Mouse (Mus musculus): ENCODE data around the gene Dcaf4. TPM values are rescaled to one million over a fixed set of nuclear protein-coding genes. Genes with fewer than 3 reads are reported as not detected.

Dcaf4 gene
- polyA plus RNA-seq, 1 experiment = 16.9 TPM

DNA sequence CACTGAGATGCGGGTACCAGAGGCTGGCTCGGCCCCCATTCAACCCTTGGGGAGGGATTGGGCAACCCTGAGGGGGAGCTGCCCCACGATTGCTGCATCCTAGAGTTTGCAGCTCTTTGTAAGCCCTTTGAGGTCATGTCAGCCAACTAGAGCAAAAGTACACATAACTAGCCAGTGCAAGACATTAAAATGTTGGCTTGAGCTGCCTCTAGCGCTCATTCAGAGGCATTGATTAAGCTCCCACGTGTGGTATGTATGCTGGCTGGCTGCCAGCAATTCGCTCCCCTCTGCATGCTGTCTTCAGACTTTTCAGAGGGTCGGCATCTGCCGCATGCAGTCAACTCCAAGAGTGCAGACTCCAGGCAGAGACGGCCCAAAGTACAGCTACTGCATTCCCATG is 15.8 kb downstream of the Dcaf4 start:
- Histone ChIP-seq H3K27me3 (ENCODE audit: control insufficient read depth, insufficient read depth, low read length) (no peaks in the 10 kb centered on the region), H3K36me3 (ENCODE audit: control insufficient read depth, insufficient read depth, low read length) (no peaks in the 10 kb centered on the region), H3K4me1 (ENCODE audit: control insufficient read depth, insufficient read depth, low read length) (no peaks in the 10 kb centered on the region), H3K27ac (ENCODE audit: control insufficient read depth, insufficient read depth, low read depth, low read length) (no peak overlapping the region), H3K4me3 (ENCODE audit: control insufficient read depth, low read depth, low read length) (no peak overlapping the region)
- no peak for TF ChIP-seq POLR2A (IDR thresholded peaks at IDR 0.05; ENCODE audit: control insufficient read depth, low read depth, low read length)

DNA sequence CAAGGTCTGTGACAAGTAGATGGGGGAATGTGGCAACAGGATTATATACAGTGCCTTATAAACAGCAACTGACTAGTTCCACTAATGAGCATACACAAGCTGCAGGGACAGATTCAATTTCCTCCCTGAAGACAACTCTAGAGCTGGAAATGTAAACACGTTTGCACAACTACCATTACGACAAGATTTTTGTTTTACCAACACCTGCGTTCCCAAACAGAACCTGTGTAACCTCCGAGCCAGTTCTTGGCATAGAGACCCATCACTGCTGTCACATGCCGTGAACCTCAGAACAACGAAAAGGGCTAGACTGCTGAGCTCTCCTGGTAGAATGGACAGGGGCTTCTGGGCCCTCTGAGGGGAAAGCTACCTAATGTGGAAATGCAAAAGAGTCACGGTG is 23.7 kb downstream of the Dcaf4 start:
- Histone ChIP-seq H3K4me1 (ENCODE audit: control insufficient read depth, insufficient read depth, low read length) (no peaks in the 10 kb centered on the region), H3K27me3 (ENCODE audit: control insufficient read depth, insufficient read depth, low read length) (no peaks in the 10 kb centered on the region), H3K27ac (ENCODE audit: control insufficient read depth, insufficient read depth, low read depth, low read length) (peak overlapping the region; percentile 14; the same call in 1 of the 2 replicates), H3K4me3 (ENCODE audit: control insufficient read depth, low read depth, low read length) (no peak overlapping the region), H3K36me3 (ENCODE audit: control insufficient read depth, insufficient read depth, low read length) (no peaks in the 10 kb centered on the region)
- no peak for TF ChIP-seq POLR2A (IDR thresholded peaks at IDR 0.05; ENCODE audit: control insufficient read depth, low read depth, low read length)
- no peak for TF ChIP-seq CTCF (IDR thresholded peaks at IDR 0.05; ENCODE audit: control insufficient read depth, insufficient read depth, insufficient replicate concordance, low read depth, low read length)

DNA sequence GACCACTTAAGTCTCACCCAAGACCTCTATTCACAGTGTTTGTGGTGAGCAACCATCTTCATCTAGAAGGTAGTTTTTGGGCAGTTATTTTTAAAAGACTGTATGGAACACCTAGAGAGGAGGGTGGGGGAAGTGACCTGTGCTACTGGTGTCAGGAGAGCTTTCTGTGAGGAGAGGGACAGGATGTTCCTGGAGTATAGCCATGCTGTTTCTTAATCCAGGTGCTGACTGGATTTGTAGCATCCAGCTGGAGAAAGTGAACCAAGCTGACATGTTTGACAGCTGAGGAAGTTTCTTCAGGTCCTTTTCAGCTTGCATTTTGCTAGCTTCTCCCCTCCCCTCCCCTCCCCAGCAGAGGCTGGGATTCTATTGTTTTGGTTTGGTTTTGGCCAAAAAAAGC is 24.5 kb downstream of the Dcaf4 start:
- H3K27me3 ChIP-seq (ENCODE audit: control insufficient read depth, insufficient read depth, low read length) = no peaks in the 10 kb centered on the region
- no peak overlapping the region for H3K27ac ChIP-seq (ENCODE audit: control insufficient read depth, insufficient read depth, low read depth, low read length)
- no peak overlapping the region for H3K4me3 ChIP-seq (ENCODE audit: control insufficient read depth, low read depth, low read length)
- TF ChIP-seq POLR2A (IDR thresholded peaks at IDR 0.05; ENCODE audit: control insufficient read depth, low read depth, low read length) = no peak
- no peak for TF ChIP-seq CTCF (IDR thresholded peaks at IDR 0.05; ENCODE audit: control insufficient read depth, insufficient read depth, insufficient replicate concordance, low read depth, low read length)
- no peaks in the 10 kb centered on the region for H3K4me1 ChIP-seq (ENCODE audit: control insufficient read depth, insufficient read depth, low read length)
- no peaks in the 10 kb centered on the region for H3K36me3 ChIP-seq (ENCODE audit: control insufficient read depth, insufficient read depth, low read length)

DNA sequence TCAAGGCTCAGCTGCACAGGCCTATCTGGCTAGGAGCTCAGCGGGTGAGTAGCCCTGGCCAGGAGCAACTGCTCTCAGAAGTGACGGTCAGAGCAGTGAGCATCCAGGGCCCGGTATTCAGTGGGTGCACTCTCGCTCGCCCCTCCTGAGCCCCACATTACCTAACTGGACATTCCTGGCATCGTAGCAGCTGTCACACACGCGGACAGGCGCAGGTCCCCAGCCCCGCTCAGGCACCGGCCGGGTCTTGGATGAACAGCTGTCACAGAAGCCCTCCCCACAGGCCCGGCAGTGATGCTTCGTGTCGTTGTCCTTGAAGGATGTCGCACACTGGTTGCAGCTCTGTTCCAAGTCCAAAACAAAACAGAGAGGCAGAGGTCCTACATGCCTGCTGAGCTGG is 31.0 kb downstream of the Dcaf4 start:
- Histone ChIP-seq H3K4me1 (ENCODE audit: control insufficient read depth, insufficient read depth, low read length) (no peaks in the 10 kb centered on the region), H3K27me3 (ENCODE audit: control insufficient read depth, insufficient read depth, low read length) (no peaks in the 10 kb centered on the region), H3K4me3 (ENCODE audit: control insufficient read depth, low read depth, low read length) (no peak overlapping the region), H3K27ac (ENCODE audit: control insufficient read depth, insufficient read depth, low read depth, low read length) (no peak overlapping the region), H3K36me3 (ENCODE audit: control insufficient read depth, insufficient read depth, low read length) (no peaks in the 10 kb centered on the region; the same call in none of the 2 replicates)
- no peak for TF ChIP-seq POLR2A (IDR thresholded peaks at IDR 0.05; ENCODE audit: control insufficient read depth, low read depth, low read length)
- TF ChIP-seq CTCF (IDR thresholded peaks at IDR 0.05; ENCODE audit: control insufficient read depth, insufficient read depth, insufficient replicate concordance, low read depth, low read length) = no peak

DNA sequence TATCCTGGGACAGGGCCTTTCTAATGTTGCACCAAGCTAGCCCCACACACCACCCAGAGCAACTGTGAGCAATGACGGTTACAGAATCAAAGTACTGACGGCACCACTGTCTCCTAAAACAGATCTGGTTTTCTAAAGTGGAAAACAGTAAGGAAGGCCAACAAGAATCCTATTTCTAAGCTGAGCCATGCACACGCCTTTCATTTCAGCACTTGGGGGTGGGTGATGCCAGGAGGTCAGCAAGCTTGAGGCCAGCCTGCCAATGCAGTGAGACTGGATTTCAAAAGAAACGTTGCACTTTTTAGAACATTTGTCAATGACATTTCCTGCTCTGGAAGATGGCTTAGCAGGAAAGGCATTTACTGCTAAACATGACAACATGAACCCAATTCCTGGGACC is 33.5 kb downstream of the Dcaf4 start:
- Histone ChIP-seq H3K36me3 (ENCODE audit: control insufficient read depth, insufficient read depth, low read length) (peaks cover 1% of the 10 kb centered on the region), H3K27ac (ENCODE audit: control insufficient read depth, insufficient read depth, low read depth, low read length) (peak overlapping the region; percentile 43; the same call in 1 of the 2 replicates), H3K27me3 (ENCODE audit: control insufficient read depth, insufficient read depth, low read length) (no peaks in the 10 kb centered on the region), H3K4me1 (ENCODE audit: control insufficient read depth, insufficient read depth, low read length) (no peaks in the 10 kb centered on the region), H3K4me3 (ENCODE audit: control insufficient read depth, low read depth, low read length) (no peak overlapping the region)
- no peak for TF ChIP-seq CTCF (IDR thresholded peaks at IDR 0.05; ENCODE audit: control insufficient read depth, insufficient read depth, insufficient replicate concordance, low read depth, low read length)

DNA sequence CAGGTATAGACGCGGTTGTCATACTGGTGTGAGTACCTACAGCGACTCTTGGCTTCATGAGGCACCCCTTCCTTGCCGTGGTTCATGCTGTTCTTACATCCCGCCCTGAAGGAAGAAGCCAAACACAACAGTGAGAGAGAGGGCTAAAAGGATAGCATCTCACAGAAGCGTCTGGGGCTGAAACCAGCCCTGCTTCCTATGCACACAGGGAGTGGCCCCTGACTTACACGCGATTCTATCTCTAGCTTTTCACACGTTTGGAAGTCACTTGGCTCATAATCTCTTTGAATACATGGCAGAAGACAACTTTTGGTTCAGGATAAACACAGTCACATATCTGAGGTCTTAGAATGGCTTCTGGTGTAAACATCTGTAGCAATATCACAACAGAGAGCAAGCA is 35.3 kb downstream of the Dcaf4 start:
- Histone ChIP-seq H3K36me3 (ENCODE audit: control insufficient read depth, insufficient read depth, low read length) (peaks cover 1% of the 10 kb centered on the region), H3K27ac (ENCODE audit: control insufficient read depth, insufficient read depth, low read depth, low read length) (no peak overlapping the region), H3K27me3 (ENCODE audit: control insufficient read depth, insufficient read depth, low read length) (no peaks in the 10 kb centered on the region), H3K4me1 (ENCODE audit: control insufficient read depth, insufficient read depth, low read length) (no peaks in the 10 kb centered on the region), H3K4me3 (ENCODE audit: control insufficient read depth, low read depth, low read length) (no peak overlapping the region)
- TF ChIP-seq POLR2A (IDR thresholded peaks at IDR 0.05; ENCODE audit: control insufficient read depth, low read depth, low read length) (no peak), CTCF (IDR thresholded peaks at IDR 0.05; ENCODE audit: control insufficient read depth, insufficient read depth, insufficient replicate concordance, low read depth, low read length) (no peak)

DNA sequence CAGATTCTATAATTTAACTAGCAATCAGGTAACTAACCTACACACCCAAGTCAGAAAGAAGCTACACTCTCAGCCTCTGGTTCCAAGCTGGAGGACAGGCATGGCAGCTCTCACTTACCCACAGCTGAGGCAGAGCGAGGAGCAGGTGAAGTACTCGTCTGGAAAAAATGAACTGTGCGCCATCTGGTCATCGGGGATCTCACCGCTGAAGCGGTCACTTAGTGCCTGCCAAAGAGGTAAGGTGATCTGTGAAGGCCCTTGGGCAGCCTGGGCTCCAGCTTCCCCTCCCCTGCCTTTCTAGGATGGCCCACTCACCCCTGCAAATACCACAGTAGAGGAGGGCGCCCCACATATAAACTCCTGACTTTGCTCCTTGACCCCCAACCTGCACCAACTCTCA is 38.2 kb downstream of the Dcaf4 start:
- TF ChIP-seq POLR2A (IDR thresholded peaks at IDR 0.05; ENCODE audit: control insufficient read depth, low read depth, low read length) (no peak), CTCF (IDR thresholded peaks at IDR 0.05; ENCODE audit: control insufficient read depth, insufficient read depth, insufficient replicate concordance, low read depth, low read length) (no peak)
- Histone ChIP-seq H3K4me3 (ENCODE audit: control insufficient read depth, low read depth, low read length) (no peak overlapping the region), H3K27me3 (ENCODE audit: control insufficient read depth, insufficient read depth, low read length) (no peaks in the 10 kb centered on the region), H3K4me1 (ENCODE audit: control insufficient read depth, insufficient read depth, low read length) (peaks cover 3% of the 10 kb centered on the region; the same call in 1 of the 2 replicates), H3K36me3 (ENCODE audit: control insufficient read depth, insufficient read depth, low read length) (0 out of 2 replicates have a peak, but pooled peaks cover 1% of the 10 kb centered on the region), H3K27ac (ENCODE audit: control insufficient read depth, insufficient read depth, low read depth, low read length) (no peak overlapping the region)

DNA sequence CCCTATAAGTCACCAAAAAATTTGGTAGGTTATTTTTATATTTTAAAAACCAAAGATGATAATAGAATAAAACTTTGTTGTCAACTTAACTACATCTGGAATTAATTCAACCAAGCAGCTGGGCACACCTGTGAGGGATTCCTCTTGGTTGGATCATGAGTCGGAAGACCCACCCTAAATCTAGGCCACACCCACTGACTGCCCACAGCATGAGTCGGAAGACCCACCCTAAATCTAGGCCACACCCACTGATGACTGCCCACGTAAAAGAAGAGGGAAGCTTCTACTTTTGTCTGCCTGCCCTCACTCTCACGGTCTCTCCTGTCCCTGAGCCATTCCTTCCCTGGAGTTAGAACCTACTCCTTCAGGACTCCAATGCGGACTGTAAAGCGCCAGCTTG is 39.9 kb downstream of the Dcaf4 start:
- Histone ChIP-seq H3K4me1 (ENCODE audit: control insufficient read depth, insufficient read depth, low read length) (peaks cover 3% of the 10 kb centered on the region; the same call in 1 of the 2 replicates), H3K27ac (ENCODE audit: control insufficient read depth, insufficient read depth, low read depth, low read length) (no peak overlapping the region), H3K36me3 (ENCODE audit: control insufficient read depth, insufficient read depth, low read length) (0 out of 2 replicates have a peak, but pooled peaks cover 1% of the 10 kb centered on the region), H3K4me3 (ENCODE audit: control insufficient read depth, low read depth, low read length) (peak overlapping the region; percentile 22; the same call in 1 of the 2 replicates), H3K27me3 (ENCODE audit: control insufficient read depth, insufficient read depth, low read length) (no peaks in the 10 kb centered on the region)
- TF ChIP-seq POLR2A (IDR thresholded peaks at IDR 0.05; ENCODE audit: control insufficient read depth, low read depth, low read length) = no peak
- no peak for TF ChIP-seq CTCF (IDR thresholded peaks at IDR 0.05; ENCODE audit: control insufficient read depth, insufficient read depth, insufficient replicate concordance, low read depth, low read length)

Measured in testis, adult 2 months (tissue).